Mouse (Mus musculus) myocyte (in vitro differentiated cells): ENCODE measurements at regions not wholly inside any gene's neighbourhood (a gene's known extent, or its start where the extent isn't known, plus 50 kb on each side); places are given as distances from the start of the nearest gene placed in this dataset.

Source experiments
- MAX ChIP-seq: IDR thresholded peaks from one replicate; pipeline ENCODE4 v1.6.1; 2011; ENCODE audit warnings: low read depth, mild to moderate bottlenecking, control low read depth
- MYOG ChIP-seq, 3 experiments: IDR thresholded peaks; one replicate each; pipeline ENCODE4 v1.6.1; 2011; ENCODE audit warnings: control low read depth in 2 of 3, low read depth in 2 of 3, mild to moderate bottlenecking in 2 of 3; ENCODE audit not compliant: insufficient read length in 2 of 3, control insufficient read depth in 1 of 3, insufficient read depth in 1 of 3
- POLR2A ChIP-seq: IDR thresholded peaks from one replicate; pipeline ENCODE4 v1.6.1; 2011; ENCODE audit warnings: low read depth, mild to moderate bottlenecking, control low read depth, moderate library complexity; ENCODE audit not compliant: insufficient read length
- POLR2AphosphoS2 ChIP-seq: IDR thresholded peaks from one replicate; pipeline ENCODE4 v1.6.1; 2011; ENCODE audit warnings: low read depth, control low read depth; ENCODE audit not compliant: insufficient read length
- TCF12 ChIP-seq: IDR thresholded peaks from one replicate; pipeline ENCODE4 v1.6.1; 2011; ENCODE audit warnings: mild to moderate bottlenecking, control low read depth; ENCODE audit not compliant: poor library complexity, insufficient read depth, severe bottlenecking

DNA sequence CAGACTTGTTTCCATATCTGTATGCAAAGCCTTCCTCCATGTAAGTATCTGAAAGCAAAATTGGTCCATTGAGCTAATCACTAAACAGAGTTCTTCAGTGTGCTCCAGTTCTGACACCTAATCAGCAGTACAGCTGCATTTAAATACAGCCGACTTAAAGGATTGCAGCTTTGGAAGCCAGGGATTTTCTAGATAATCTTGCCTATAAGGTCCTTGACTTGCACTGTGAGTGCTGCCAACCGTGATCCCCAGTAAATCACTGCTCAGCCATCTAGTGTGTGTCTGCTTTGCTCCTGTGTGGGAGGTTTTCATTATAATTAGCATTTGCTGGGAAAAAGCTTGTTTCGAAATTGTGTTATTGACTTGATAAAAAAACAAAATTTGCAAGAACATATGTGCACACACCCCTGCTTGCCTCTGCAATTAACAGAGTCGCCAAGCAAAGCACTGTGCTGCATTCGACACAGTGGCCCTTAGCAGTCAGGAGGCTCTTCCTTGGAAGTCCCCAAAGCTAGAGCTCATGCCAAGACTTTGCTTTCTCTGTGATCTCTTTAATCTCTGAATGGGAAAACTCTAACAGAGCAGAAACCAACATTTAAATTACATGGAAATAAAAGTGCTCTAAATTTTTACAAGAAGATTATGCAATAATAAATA is 150.0 kb upstream of the Nabp1 start:
- no peak for TF ChIP-seq POLR2A
- no peak for TF ChIP-seq MYOG (IDR thresholded peaks at IDR 0.05; ENCODE audit: control insufficient read depth in 1 of 3, insufficient read depth in 1 of 3, insufficient read length in 2 of 3, low read depth in 2 of 3)
- no peak for TF ChIP-seq MAX
- no peak for TF ChIP-seq TCF12
- no peak for TF ChIP-seq POLR2AphosphoS2
